Mouse (Mus musculus): Measurements from ENCODE around the gene Ccm2. TPM values are rescaled to one million over a fixed set of nuclear protein-coding genes. Genes with fewer than 3 reads are reported as not detected.

Gene Ccm2
- polyA plus RNA-seq (2012; rRNA removed) = 95.6 and 97.5 TPM in 2 replicates

GRCm38 (mm10) chr11:6546205-6547013, at the start of gene Ccm2:
Gene Ccm2, plus strand, starts transcription at chr11:6546887.

GRCm38 (mm10) chr11:6520507-6521173, 26.0 kb upstream of the Ccm2 start, which contains the start of gene Myo1g:
Gene Myo1g, minus strand, starts transcription at chr11:6520965.

DNA sequence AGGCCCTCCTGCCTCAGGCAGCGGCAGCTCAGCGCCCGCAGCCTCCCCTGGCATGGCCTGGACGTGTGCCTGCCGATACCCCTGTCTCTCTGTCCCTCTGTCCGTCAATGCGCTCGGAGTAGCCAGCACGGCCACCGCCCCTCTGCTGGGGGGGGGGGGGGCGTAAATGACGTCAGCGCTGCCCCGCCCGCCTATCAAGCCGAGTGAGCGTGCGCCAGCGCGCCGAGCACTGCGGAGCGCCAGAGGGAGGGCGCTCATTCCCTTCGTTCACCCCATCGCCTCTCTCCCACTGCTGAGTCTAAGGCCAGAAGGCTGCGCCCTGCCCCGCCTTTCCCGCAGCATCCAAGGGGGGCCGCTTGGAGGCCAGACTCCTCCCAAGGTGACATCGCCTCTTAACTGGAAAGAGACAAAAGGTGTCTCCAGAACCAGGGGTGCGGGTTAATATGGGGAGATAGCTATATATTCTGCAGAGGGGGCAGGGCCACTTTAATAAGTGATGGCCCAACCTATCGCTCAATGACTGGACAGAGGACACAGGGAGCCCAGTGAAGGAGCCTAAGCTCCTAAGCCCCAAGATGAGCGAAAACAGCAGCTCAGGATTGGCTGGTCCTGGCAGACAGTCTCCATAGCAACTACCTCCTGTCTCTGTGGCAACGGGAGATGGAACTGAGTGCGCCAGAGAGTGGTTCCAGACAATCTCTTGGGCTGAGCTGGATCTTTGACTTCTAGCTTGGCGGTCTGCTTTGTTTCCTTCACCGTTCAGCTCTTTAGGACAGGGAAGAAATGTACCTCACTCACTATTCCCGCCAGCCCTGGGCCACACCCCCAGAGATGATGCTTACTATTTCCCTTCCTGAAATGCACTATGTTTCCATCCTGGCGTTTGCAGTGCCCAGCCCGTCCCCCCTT, 59.1 kb downstream of the Ccm2 start, which contains the start of gene Nacad:
TSS of gene Nacad (minus strand) at position 563 of the 909 bp plus-strand sequence.

DNA sequence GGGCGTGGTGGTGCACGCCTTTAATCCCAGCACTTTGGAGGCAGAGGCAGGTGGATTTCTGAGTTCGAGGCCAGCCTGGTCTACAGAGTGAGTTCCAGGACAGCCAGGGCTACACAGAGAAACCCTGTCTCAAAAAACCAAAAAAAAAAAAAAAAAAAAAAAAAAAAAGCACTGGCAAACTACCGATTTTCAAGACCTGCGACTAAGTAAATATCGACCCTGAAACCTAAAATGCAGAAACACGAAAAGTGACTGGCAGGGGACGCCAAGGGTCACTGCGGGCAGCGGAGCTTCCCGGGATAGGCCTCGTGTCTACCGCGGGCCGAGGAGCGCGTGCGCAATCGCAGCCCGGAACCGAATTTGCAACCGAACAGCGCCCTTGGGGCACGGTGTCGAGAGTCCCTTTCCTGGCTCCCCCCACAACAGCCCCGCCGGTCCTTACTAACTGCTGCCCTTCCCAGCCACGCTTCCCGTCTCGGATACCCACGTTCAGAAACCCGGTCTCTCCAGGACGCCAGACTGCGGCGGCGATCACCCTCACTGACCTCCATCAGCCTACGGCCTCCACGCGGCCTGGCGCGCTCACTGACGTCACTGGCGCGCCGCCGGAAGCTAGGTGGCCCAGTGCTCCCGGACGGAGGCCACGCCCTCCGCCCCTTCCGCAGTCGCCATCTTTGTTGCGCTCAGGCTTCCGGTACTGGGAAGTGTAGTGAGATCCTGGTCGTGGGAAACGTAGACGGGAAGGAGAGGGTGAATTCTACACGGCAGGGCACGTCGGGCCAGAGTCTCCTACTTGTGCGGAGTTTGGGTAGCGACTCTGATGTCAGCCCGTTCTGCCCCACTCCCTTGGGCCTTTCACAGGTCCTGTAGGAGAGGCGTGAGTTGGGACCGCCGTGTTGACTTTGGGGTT, 79.0 kb downstream of the Ccm2 start, which contains the start of gene Tbrg4:
TSS of gene Tbrg4 (minus strand) at position 590 of the 910 bp plus-strand sequence.

GRCm38 (mm10) chr11:6638537-6638936, 91.8 kb downstream of the Ccm2 start, which contains the start of gene Wap:
Gene Wap, minus strand, starts transcription at chr11:6638637.

Other genes starting within 250 kb of the Ccm2 start
- gene Zmiz2, start 157.8 kb upstream of the Ccm2 start, polyA plus RNA-seq (2012; rRNA removed) = 54.5 and 82.1 TPM in 2 replicates
- 3,203 and 3,709 TPM in 2 replicates for gene Ppia, start 131.4 kb upstream of the Ccm2 start, polyA plus RNA-seq (2012; rRNA removed)
- 140 and 150 TPM in 2 replicates for gene H2afv, start 102.4 kb upstream of the Ccm2 start, polyA plus RNA-seq (2012; rRNA removed)
- gene Purb, start 71.0 kb upstream of the Ccm2 start, polyA plus RNA-seq (2012; rRNA removed) = 13.3 and 13.9 TPM in 2 replicates
- 0.51 and 0.59 TPM in 2 replicates for gene Myo1g, start 25.9 kb upstream of the Ccm2 start, polyA plus RNA-seq (2012; rRNA removed)
- gene Nacad, start 59.2 kb downstream of the Ccm2 start, polyA plus RNA-seq (2012; rRNA removed) = 87.6 and 97.1 TPM in 2 replicates
- gene Tbrg4, start 79.2 kb downstream of the Ccm2 start, polyA plus RNA-seq (2012; rRNA removed) = 73.0 and 74.1 TPM in 2 replicates
- not detected in 2 replicates for gene Wap, start 91.8 kb downstream of the Ccm2 start, polyA plus RNA-seq (2012; rRNA removed)
- gene Ramp3, start 111.6 kb downstream of the Ccm2 start, polyA plus RNA-seq (2012; rRNA removed) = 17.8 and 18.9 TPM in 2 replicates

Data from central nervous system, embryonic 18 days (tissue).